Mouse (Mus musculus): ENCODE results near the gene Tnxb. TPM values are rescaled to one million over a fixed set of nuclear protein-coding genes. Genes with fewer than 3 reads are reported as not detected.

Gene Tnxb
- total RNA-seq, 2 experiments from 2014 or later = 12.1 to 12.3 TPM

GRCm38 (mm10) chr17:34658591-34658990 lies 11.7 kb upstream of the Tnxb start:
- no peak for DNase-seq (ENCODE audit: low spot score in 2 of 2)

- no peak for DNase-seq (ENCODE audit: low spot score in 2 of 2)
These were observed 11.0 kb upstream of the Tnxb start for GRCm38 (mm10) chr17:34659181-34659896.

GRCm38 (mm10) chr17:34659897-34660214 lies 10.5 kb upstream of the Tnxb start:
- DNase-seq (ENCODE audit: low spot score in 2 of 2) = no peak

- DNase-seq (ENCODE audit: low spot score in 2 of 2) = no peak
These were observed 10.0 kb upstream of the Tnxb start for GRCm38 (mm10) chr17:34660259-34660820.

GRCm38 (mm10) chr17:34661121-34661591 lies 9.2 kb upstream of the Tnxb start:
- DNase-seq (ENCODE audit: low spot score in 2 of 2) = no peak

- no peak for DNase-seq (ENCODE audit: low spot score in 2 of 2)
These were observed 7.9 kb upstream of the Tnxb start for GRCm38 (mm10) chr17:34662468-34662867.

GRCm38 (mm10) chr17:34662978-34663377 lies 7.4 kb upstream of the Tnxb start:
- no peak for DNase-seq (ENCODE audit: low spot score in 2 of 2)

GRCm38 (mm10) chr17:34663558-34663957 lies 6.8 kb upstream of the Tnxb start:
- DNase-seq (ENCODE audit: low spot score in 2 of 2) = no peak

GRCm38 (mm10) chr17:34664472-34664871 lies 5.9 kb upstream of the Tnxb start:
- DNase-seq (ENCODE audit: low spot score in 2 of 2) = no peak

- DNase-seq (ENCODE audit: low spot score in 2 of 2) = no peak
These were observed 1.1 kb downstream of the Tnxb start for GRCm38 (mm10) chr17:34671151-34672066.

GRCm38 (mm10) chr17:34672246-34672792 lies 2.0 kb downstream of the Tnxb start:
- no peak for DNase-seq (ENCODE audit: low spot score in 2 of 2)

GRCm38 (mm10) chr17:34673139-34673538 lies 2.8 kb downstream of the Tnxb start:
- DNase-seq (ENCODE audit: low spot score in 2 of 2) = no peak

- DNase-seq (ENCODE audit: low spot score in 2 of 2) = no peak
These were observed 4.3 kb downstream of the Tnxb start for GRCm38 (mm10) chr17:34674524-34675204.

- DNase-seq (ENCODE audit: low spot score in 2 of 2) = no peak
These were observed 5.1 kb downstream of the Tnxb start for GRCm38 (mm10) chr17:34675205-34676092.

GRCm38 (mm10) chr17:34676093-34676460 lies 5.7 kb downstream of the Tnxb start:
- DNase-seq (ENCODE audit: low spot score in 2 of 2) = no peak

- no peak for DNase-seq (ENCODE audit: low spot score in 2 of 2)
These were observed 6.3 kb downstream of the Tnxb start for GRCm38 (mm10) chr17:34676671-34677070.

GRCm38 (mm10) chr17:34680191-34680590 lies 9.9 kb downstream of the Tnxb start:
- no peak for DNase-seq (ENCODE audit: low spot score in 2 of 2)

- no peak for DNase-seq (ENCODE audit: low spot score in 2 of 2)
These were observed 10.3 kb downstream of the Tnxb start for GRCm38 (mm10) chr17:34680621-34681020.

- DNase-seq (ENCODE audit: low spot score in 2 of 2) = peak in 1 of 2 experiments; percentile 45
These were observed 10.8 kb downstream of the Tnxb start for GRCm38 (mm10) chr17:34681132-34681571.
